Mouse (Mus musculus): ENCODE data around the gene Cckbr.

The Cckbr gene

GRCm38 (mm10) chr7:105425424-105426043, at the start of gene Cckbr:
TSS of gene Cckbr (plus strand) at chr7:105425731.
- no peak for DNase-seq (ENCODE audit: low spot score)

GRCm38 (mm10) chr7:105380329-105380728, 45.2 kb upstream of the Cckbr start:
- no peak for DNase-seq (ENCODE audit: low spot score)

- DNase-seq (ENCODE audit: low spot score) = no peak
These were observed 37.8 kb upstream of the Cckbr start for GRCm38 (mm10) chr7:105387696-105388095.

DNA sequence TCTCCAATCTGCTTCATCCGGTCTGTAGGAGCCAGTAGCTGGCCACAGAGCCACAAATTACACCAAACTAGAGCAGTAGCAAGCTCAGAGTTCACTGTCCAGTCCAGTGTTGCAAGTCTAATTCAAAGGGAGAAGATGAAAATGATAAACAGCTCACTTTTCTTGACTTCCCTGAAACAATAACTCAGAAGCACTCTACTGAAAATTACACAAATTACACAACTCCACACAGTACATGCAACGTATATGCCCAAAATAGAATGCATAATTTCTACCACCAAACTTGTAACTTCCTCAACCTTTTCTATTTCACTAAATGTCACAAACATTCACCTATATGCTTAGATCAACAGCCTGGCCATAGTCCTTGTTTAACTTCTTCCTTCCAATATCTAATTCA, 35.3 kb upstream of the Cckbr start:
- no peak for DNase-seq (ENCODE audit: low spot score)

- no peak for DNase-seq (ENCODE audit: low spot score)
These were observed 30.9 kb upstream of the Cckbr start for GRCm38 (mm10) chr7:105394606-105395005.

- DNase-seq (ENCODE audit: low spot score) = peak; percentile 31
These were observed 30.3 kb upstream of the Cckbr start for GRCm38 (mm10) chr7:105395131-105395820.

GRCm38 (mm10) chr7:105396126-105396525, 29.4 kb upstream of the Cckbr start:
- no peak for DNase-seq (ENCODE audit: low spot score)

GRCm38 (mm10) chr7:105399058-105399934, 26.2 kb upstream of the Cckbr start:
- peak; percentile 5 for DNase-seq (ENCODE audit: low spot score)

DNA sequence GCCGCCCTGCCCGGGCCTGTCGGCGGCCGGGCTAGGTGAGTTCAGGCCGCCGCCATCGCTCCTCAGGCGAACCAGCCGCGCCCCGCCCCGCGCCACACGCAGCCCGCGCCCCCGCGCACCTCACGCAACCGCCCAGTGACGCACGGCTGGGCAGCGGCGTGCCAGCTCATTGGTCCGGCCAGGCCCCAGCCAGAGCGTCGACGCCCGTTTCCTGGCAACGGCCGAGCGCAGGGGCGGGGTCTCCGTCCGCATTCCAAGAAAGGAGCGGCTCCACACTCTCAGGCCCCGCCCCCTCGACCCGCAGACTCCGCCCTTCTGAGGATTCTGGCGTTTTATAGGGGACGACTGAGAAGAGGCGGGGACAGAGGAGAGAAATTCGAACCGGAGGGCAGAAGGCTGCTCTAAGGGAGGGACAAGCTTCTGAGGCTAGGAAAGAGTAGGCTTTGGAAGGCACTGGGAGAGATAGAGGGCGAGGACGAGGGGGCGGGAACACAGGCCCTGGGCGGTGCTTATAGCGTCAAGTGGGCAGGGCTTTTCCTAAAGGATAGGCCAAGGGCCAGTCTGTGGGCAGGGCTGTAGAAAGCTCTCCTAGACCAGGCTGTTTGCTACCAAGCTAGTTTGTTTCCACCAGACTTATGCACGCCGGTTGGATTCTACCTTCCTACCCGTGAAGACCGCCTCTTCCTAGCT, 25.5 kb upstream of the Cckbr start, which contains the start of gene Fam160a2:
Fam160a2 (minus strand) TSS at position 120 of the 690 bp plus-strand sequence.
- DNase-seq (ENCODE audit: low spot score) = peak; percentile 97

DNA sequence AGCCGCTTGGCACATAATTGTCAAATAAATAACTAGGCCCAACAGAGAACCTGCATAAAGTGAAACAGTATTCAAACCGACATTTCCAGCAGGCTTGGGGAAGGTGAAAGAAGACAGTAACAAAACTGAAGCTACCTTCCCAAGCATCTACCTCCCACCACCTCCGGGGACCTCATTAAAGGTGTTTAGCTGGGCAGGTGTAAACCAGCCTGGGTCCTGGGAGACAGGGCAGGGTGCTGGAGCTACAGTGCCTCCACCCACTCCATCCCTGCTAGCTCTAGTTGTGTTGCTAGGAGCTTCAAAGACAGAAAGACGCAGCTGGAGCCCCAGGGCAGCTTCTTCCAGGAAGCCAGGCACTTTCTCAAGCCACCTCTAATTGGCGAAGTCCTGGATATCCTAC, 21.3 kb upstream of the Cckbr start, which contains the start of gene Cnga4:
Cnga4 (plus strand) TSS at position 301 of the 400 bp plus-strand sequence.
- DNase-seq (ENCODE audit: low spot score) = no peak

GRCm38 (mm10) chr7:105406322-105406721, 19.2 kb upstream of the Cckbr start:
- no peak for DNase-seq (ENCODE audit: low spot score)

DNA sequence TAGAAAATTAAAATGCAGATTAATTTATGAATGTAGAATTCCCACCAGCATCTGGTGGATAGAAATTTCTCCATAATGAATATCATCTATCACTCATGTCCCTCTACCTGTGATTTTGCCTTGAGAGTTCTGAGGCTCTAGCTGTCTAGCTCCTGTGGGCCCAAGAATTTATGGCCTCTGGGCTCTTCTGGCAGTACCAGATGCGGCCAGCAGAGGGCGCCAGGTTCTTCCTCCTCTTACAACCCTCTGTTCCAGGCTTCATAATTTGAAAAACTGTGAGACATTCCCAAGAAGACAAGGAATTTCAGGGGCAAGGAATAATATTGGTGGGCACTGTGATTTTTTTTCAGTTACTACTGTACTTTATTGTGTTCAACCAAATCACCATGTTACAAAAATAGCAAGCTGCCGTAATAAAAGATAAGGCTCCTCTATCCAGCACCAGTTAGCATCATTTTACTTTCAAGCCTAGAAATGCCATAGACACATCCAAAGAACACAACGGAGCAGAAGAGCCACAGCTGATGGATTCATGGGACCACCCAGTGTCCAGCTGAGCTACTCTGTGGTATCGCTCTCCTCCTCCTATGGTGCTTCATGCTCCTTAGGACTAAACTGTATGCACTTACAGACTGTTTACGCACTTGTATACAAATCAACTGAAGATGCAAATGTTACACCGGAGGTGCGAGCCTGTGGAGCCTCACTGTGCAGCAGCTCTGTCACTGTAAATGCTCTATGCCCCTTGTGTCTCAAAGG, 13.5 kb upstream of the Cckbr start:
- DNase-seq (ENCODE audit: low spot score) = peak; percentile 46

- no peak for DNase-seq (ENCODE audit: low spot score)
These were observed 11.1 kb upstream of the Cckbr start for GRCm38 (mm10) chr7:105414385-105414784.

DNA sequence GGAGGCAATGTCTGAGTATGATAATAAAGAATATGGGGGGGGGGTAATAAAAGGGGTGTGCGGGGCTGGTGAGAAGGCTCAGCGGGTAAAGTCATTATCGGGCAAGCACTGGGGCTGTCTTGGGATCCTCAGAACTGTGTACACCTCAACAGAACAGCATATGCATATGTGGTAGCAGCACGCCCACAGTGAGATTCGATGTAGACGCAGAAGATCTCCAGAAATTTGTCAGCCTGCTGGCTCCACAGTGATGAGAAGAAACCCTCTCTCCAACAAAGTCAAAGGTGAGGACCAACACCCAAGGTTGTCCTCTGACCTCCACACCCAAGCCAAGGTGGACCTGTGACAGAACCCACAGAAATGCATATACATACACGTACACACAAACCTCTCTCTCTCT, 9.0 kb upstream of the Cckbr start:
- DNase-seq (ENCODE audit: low spot score) = no peak

GRCm38 (mm10) chr7:105418106-105418505, 7.4 kb upstream of the Cckbr start:
- no peak for DNase-seq (ENCODE audit: low spot score)

DNA sequence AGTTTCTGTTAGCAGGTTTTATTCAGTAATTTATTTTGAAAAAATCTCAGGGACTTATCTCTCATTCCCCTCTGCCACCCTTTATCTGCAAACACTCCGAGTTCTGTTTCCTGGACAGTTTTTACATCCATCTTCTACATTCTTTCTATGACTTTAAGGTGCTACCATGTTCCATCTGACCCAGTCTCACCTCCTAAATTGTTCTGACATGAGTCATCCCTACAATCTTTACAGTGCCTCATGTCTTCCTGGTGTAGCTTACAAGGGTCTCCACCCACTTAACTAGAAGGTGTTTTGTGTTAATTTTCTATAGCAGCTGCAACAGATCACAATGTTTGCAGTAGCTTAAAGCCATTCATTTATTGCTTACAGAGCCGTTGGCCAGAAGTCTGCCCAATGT, 4.6 kb upstream of the Cckbr start:
- DNase-seq (ENCODE audit: low spot score) = no peak

DNA sequence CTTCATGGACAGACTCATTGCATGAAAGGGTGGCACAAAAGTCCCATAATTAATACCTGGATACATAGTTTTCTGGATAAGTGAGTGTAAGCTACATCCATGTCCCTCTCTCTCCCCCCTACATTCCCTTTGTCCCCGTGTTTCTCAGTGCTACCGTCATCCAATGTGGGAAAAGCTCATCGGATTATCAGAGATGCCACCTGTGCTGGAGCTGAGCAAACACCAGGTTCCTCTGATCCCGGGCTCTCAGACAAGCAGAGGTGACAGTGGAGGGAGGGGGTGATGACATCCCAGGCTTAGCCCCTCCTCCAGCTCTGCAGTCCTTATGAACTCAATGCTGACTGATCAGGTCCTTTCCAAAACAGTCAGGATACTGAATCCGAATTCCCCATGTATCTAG, 1.2 kb upstream of the Cckbr start:
- no peak for DNase-seq (ENCODE audit: low spot score)

DNA sequence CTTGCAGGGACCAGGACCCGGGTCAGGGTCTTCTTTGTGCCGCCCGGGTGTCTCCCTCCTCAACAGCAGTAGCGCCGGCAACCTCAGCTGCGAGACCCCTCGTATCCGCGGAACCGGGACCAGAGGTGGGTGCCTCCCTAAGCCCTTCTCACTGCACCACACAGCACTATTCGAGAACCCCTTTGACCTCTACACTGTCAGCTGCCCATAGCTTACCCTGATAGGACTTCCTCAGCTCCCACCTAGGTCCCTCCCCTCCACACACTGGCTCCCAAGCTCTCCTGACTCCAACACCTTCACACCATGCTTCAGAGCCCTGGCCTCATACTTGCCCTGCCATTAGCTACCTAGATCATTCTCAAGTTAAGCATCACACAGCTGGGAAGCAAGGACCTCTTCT, 520 bp downstream of the Cckbr start:
- DNase-seq (ENCODE audit: low spot score) = no peak

GRCm38 (mm10) chr7:105432058-105432457, 6.5 kb downstream of the Cckbr start:
- DNase-seq (ENCODE audit: low spot score) = no peak

DNA sequence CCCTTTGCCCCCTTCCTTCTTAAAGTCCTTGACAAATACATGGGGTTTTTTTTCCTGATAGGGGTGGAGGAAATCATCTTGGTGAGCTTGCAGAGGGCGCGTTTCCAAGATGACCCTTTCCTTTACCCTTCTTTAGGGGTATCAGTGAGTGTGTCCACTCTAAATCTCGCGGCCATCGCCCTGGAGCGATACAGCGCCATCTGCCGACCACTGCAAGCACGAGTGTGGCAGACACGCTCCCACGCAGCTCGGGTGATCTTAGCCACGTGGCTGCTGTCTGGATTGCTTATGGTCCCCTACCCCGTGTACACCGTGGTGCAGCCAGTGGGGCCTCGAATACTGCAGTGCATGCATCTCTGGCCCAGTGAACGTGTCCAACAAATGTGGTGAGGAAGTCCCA, 8.3 kb downstream of the Cckbr start:
- no peak for DNase-seq (ENCODE audit: low spot score)

DNA sequence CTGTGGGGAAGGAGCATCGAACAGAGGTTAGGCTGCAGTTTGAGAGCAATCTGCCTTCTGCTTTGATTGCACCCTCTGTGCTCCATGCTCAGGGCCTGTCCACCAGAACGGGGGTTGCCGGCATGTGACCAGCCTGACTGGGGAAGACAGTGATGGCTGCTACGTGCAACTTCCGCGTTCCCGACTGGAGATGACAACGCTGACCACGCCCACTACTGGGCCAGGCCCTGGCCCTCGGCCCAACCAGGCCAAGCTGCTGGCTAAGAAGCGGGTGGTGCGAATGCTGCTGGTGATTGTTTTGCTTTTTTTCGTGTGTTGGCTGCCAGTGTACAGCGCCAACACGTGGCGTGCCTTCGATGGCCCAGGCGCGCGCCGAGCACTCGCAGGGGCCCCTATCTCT, 9.3 kb downstream of the Cckbr start:
- no peak for DNase-seq (ENCODE audit: low spot score)

Data from T-cell, adult 2 months (primary cell).